Mouse (Mus musculus) cerebellum, adult 11-12 months (tissue): ENCODE measurements around the gene Srgap3.

Experiments
- DNase-seq: peaks from one replicate; pipeline ENCODE4 v3.0.0; 2022

The Srgap3 gene

DNA sequence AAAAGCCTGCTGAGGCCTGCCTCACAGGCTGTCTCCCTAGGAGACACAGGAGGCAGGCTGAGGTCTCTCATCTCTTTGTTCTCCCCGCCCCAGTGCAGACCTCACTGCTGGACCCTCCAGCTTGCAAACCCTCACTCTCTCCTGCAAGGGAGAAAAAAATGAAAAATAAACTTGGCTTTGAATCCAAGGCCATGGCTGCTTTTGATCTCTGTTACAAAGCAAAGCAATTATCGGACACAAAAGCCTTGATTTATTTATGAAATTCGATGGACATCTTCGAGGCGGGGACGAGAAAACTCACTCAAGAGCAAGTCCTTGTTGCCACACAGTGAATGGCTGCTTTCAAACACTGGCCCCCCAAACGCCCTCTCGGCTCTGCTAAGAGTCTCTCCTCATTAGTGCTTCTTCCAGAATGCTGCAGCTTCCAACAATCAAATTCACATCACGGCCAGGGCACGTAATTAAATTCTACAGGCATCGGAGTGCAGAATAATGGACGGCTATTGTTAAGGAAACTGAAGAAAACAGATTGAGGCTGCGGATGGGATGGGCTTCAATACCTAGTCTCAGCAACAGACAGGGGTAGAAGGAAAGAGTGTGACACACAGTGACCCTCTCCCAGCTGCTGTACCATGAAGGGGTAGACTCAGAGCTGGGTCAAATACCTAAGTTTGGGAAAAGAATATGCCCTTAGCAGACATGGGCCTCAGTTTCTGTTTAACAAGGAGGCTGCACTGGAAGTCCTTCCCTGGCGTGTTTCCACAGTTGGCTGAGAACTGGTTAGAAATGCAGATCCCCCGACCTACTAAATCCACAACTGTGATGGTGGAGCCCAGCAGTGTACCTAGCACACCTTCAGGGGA lies 137.2 kb downstream of the Srgap3 start:
- DNase-seq, result no peak

DNA sequence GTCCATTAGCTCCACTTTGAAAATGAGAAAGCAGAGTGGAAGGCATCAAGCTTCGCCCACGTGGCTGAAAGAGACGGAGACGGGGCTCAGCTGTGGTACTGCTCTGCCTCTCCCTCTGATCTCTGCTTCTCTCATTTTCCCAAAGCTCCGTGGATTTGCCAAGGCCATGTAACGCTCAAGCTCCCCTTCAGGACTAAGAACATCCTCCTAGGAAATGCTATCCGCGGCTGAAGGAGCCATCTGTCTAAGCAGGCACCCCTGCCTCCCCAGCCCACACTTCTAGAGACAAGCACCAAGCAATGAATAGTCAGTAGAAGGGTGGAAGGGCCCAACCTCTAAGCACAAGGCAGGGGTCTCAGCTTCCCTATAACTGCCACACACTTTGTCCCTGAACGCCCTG lies 138.3 kb downstream of the Srgap3 start:
- no peak for DNase-seq

DNA sequence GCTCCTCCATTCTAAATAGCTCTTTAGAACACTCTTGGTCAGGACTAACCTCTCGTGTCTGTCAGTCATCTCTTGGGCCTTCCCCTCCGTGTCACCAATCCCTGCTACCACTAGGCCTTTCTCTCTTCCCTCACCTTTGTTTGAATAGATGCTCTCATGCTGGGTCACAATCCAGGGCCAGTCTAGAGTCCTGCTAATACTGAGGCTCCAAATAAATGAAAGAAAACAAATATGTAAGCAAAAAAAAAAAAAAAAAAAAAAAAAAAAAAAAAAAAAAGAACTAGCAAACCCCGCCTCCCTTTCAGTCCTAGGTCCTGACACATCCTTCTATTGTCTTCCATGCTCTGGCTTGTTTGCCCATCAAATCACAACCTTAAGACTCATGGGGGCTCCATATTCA lies 145.1 kb downstream of the Srgap3 start:
- no peak for DNase-seq

DNA sequence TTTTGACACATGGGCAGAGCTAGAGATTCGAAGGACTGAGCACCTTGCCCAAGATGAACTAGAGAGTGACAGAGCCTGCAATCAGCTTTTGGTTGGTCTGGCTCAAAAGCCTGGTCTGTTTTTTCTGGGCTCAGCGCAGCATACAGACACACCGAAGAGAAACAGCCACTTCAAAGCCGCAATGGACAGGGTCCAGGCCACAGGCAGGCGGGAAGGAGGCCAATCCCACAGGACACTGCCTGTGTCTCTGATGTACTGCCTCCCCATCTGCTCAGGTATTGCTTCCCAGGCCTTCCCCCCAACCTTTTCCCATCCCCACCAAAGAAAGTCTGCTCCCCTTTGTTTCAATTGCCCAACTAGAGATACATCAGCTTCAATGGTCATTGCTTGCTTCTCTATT lies 148.7 kb downstream of the Srgap3 start:
- DNase-seq, result peak; percentile 97

DNA sequence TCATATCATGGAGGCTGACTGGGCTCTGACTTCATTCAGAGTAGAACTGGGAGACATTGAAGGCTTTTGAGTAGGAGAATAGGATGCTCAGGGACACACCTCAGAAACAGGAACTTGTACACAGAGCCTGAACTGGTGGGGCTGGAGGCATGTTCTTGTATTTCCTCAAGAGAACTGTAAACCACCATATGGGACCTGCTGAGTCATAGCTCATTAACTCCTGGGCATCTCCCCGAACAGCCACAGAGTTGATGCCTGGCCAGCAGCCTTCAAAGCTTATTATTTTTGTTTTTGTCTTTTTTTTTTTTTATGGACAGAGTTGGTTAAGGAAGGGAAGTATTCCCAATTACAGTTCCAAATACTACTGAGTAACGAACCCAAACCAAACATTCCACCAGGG lies 150.5 kb downstream of the Srgap3 start:
- DNase-seq, result peak; percentile 76

DNA sequence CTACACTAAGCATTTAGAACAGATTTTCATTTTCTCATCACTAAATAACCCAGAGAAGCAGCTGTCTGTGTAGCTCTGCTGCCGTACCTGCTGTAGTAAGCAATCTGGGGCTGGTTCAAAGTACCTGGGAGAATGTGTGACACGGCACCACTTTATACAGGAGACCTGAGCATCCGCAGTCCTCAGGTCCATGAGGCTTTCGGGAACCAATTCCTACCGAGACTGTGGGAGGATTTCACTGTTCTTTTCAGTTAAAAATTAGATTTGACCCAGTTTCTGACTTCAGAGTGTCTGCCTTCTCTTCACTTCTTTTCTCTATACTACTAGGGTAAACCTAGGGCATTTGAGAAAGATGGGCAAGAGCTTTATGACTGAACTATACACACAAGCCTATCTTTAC lies 153.2 kb downstream of the Srgap3 start:
- DNase-seq, result no peak

DNA sequence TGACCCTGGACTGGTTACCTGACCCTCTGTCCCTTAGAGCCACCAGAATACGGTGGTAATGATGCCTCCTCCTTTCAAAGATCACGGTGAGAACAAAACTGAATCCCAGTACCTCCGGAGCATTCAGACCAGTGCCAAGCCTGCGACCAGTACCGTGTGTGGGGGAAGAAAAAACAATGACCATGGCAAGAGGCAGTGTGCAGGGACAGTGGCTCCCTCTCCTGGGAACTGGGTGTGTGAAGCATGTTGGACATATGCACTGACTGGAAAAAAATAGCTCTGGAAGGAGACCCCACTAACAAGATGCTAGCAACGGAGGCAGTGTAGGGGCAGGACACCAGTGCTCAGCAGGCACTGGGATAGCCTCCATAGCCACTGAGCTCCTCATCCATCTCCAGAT lies 157.2 kb downstream of the Srgap3 start:
- no peak for DNase-seq

DNA sequence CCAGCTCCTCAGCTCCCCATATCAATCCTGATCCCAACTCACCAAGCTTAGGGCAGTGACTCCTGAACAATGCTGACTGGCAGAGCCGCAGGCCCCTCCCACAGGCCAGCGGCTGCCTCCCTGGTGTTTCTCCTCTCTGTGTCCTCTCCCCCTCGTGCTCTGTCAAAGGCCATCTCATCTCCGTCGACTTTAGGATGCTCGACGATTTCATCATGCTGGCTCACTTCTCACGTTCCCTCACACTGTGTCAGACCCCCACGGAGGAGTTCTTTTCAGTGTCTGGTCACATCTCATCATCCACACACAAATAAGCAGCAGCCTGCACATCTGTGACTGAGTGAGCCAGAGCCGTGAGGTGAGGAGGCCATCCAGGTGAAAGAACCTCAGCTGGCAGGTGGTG lies 158.4 kb downstream of the Srgap3 start:
- DNase-seq, result no peak

DNA sequence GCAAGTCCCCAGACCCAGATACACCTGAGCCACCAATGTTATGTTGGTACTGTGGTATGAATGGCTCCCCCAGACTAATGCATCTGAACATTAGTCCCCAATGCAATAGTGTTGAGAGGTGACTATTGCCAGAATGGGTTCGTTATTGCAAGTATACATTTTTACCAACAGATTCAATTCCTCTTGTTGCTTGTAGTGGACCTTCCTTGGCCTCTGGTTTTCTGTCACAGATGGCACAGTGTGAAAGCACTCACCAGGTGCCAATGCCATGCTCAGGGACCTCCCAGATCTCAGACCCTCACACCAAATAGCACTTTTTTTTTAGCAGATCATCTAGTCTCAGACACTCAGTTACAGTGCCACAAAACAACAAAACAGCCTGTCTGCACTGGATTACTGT lies 158.9 kb downstream of the Srgap3 start:
- no peak for DNase-seq

DNA sequence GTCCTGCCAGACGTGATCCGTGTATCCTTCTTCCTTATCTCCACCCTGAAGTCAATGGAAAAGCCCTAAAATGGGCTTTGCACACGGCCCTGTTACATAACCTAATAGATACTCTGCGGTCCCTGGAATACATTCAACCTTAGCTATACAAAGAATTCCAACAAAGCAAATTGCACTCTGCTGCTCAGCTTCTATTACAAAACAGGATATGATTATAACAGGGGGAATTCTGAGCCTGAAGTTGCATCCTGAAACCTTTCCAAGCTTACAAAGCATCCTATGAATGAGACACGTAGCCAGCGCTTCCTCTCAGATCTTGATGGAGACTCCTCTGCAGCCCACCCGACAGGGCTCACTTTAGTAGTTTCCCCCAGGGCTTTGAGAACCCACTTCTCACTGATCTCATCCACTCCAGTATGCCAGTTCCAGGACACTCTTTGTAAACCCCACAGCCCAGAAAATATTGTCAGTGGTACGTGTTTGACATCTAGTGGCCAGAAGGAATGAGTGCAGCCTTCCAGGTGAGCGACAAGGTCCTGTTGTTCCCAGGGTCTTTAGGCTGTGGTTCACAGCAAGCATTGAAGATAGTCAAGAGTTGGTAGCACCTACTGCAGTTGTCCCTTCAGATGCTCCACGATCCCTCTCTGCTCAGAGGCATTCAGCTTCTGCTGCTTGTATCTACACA lies 165.5 kb downstream of the Srgap3 start:
- no peak for DNase-seq

DNA sequence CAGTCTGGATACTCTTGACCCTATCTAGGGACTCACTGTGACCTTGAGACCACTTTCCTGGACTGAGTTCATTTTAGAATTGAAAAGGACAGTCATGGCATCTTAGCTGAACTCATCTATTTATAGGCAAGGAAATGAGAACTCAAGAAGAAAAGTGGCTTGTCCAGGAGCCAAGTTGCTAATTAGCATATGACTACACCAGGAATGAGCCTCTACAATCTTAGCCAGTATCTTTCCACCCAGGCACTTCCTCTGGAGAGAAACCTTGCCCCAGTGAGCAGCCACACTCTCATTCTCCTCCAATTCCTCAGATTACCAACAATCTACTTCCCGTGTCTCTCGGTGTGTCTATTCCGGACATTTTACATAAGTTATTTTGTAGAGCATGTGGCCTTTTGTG lies 168.9 kb downstream of the Srgap3 start:
- DNase-seq, result no peak

DNA sequence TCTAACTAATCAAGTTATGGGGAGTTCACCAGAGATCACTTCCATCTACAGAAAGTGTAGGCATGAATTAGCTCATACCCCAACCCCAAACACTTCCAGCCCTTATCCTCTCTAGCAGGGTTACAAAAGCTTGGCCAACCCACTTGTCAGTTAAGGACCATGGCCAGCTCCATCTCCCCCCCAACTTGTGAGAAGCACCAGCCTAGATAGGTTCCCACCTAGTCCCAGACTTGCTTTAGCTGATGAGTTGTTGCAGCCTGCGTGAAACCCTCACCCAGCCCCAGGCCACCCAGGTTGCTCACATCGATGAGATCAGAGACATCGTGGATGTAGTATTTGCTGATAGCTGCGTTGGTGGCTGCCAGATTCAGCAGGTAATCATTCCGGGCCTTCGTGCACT lies 170.3 kb downstream of the Srgap3 start:
- no peak for DNase-seq

DNA sequence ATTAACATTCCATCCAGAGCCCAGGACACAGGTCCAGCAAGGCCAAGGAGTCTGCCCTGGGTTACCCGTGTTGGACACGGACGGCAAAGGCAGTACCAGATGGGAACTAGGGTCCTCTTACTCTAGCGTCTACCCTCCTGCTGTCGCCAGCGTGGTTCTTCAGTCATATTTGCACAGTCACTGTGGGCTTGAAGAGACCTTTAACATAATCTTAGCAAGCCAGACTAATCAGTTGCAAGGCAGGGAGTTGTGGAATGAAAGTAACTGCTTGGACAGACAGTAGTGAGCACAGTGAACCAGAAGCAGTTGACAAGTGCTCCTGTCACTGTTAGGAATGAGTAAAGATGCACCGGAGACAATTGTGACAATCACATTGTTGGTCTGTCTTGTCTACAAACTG lies 173.3 kb downstream of the Srgap3 start:
- DNase-seq, result no peak

DNA sequence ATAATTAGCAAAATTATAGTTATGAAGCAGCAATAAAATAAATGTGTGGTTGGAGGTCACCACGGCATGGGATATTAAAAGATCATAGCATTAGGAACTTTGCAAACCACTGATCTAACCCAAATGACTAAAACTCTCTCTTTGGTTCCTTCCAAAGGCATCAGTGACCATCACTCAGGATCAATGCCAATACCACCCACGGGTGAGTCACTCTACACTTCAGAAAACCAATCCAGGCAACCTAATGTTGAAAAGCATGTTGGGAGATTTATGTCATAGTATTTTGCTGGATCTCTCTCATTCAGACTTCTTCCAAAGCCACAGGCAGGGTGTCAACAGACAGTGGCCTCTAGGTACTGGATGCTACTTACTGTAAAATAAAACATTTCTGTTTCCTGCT lies 176.1 kb downstream of the Srgap3 start:
- no peak for DNase-seq

DNA sequence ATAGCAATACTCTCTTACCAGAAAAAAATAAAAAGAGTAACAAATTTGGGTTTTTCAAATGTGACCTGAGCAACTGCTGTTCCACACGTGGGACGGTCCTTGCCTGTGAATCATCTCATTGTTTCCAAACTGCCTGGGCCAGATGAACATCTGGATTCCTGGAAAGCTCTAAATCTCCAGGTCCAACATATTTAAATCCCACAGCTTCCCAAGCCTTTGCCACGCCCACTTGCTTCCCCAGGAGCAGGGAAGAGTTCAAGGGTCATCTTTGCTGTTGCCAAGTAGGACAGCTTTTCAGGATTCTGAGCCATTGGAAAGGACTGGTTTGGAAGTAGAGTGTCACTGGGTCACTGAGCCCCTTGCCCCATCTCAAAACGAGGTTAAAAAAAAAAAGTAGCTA lies 188.5 kb downstream of the Srgap3 start:
- DNase-seq, result no peak

DNA sequence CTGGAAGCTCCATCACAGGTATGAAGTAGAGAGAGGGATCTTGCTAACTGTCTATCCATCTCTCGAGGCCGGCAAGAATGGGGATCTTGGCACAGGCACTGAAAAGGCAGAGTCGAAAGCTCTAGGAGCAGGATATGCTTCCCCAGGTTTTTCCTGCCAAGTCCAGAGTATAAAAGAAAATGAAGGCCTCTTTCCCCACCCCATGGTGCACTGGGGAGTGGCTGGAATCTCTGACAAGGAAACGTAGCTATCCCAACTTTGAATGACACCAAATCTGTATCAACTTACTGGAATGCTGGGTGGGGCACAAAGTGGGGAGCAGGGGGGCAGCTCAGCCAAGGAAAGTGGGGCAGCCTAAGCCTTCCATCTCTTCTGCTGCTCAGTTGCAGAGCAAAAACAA lies 190.2 kb downstream of the Srgap3 start:
- no peak for DNase-seq

DNA sequence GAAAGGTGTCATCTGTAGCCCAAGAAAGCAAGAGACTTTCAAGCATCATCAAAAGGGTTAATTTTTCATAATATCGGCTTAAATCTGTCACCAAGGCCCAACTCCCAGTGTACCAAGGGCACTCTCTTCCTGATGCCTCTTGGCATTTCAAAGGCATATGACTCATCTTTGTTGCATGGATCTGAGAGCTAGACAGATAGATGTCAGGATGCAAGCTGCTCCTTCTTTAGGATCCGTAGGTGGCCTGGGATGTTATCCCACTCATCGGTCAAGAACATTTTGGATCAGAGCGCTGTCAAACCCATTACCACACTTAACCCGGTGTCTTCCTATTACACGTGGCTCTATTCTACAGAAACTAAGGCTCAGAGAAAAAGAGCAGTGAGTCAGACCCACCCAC lies 192.1 kb downstream of the Srgap3 start:
- no peak for DNase-seq

DNA sequence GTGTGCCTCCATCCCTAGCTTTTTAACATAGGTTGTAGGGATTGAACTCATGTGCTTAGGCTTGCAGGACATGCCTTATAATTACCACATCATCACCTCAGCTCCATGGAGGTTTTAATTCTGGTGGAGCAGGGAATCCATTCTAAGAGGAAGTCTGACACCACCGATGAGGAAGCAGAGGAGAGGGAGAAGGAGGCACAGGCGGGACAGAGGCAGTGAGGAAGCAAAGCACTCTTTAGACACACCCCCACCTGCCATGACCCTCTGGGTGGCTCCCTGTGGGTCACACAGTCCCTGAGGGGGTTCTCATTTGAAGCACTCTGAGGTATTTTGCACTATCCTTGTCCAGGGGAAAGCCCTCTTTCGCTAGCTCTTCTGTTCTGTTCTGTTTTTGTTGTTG lies 194.5 kb downstream of the Srgap3 start:
- no peak for DNase-seq

DNA sequence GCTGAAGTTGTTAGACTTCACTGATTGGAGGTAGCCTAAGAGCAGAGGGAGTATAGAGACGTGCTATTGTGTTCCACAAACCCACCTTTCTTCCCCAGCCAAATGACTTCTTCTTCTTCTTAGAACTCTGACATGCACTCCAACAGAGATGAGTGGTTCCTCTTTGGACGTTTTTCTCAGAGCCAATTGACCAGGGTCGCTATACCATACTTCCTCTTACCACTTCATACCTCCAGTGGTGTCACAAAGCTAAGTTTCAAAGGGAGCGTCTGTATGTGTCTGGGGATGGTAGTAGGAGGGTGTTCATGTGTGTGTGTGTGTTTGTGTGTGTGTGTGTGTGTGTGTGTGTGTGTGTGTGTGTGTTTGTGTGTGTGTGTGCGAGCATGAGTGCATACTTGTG lies 195.1 kb downstream of the Srgap3 start:
- no peak for DNase-seq

DNA sequence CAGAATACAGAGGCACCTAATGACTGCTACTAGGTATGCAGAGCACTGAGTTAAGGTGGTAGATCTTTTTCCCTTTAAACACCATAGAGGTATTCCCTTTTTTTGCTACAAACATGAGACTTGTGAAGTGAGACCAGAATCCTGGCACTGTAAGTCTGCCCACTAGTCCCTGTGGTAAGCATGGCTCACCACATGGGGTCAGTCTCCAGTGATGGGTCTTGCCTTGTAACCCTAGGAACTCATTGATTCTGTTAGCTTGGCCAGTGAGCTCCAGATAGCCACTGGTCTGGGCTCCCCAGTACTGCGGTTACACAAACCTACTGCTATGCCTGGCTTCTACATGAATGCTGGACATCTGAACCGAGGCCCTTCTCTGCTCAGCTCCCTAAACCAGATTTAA lies 204.8 kb downstream of the Srgap3 start:
- no peak for DNase-seq

DNA sequence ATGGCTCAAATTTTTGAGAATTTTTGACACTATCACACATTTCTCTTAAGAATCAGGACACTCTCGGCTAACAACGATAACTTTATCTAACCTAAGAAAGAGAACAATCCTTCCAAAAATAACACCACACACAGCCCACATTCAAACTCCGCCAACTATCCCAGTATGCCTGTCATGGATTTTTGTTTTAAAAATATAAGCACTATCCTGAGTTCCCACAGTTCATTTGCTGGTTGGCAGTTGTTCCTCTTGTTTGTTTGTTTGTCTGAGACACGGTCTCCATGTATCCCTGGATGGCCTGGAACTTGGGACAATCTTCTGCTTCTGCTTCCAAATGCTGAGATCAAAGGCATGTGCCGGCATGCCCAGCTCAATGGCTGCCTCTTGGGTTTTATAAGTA lies 205.3 kb downstream of the Srgap3 start:
- no peak for DNase-seq

DNA sequence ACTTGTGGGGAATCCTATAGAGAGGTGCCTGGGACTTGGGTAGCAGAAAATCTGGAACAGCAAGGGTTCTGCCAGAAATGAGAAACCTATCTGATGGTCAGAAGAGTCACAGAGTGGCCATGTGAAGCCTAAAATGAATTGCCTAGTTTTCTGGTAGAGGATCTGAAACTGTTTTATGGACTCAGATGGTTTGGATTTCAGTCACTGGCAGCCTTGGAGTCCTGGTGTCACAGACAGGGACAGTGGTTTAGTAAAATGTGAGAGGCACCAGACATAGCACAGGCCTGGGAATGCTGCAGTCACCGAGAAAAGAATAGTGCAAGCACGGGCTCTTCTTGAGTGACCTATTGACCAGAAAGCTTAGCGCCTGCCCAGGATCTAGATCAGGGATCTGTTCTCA lies 207.4 kb downstream of the Srgap3 start:
- no peak for DNase-seq

DNA sequence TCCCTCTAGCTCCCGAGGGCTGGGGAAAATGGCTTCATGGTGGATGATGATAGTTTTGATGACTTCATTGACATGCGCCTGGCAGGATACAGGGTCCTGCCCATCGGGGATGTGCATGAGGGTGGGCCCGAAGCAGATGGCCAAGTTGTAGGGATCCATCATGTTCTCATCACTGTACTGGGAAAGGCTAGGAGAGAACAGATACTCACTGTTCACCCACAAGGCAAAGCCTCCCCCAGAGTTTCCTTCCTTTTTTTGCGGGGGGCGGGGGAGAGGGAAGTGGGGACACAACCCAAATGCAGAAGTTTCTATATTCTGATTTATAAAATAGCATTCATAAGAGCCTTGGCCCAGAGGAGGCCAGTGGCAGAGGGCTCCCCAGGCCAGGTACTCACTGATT lies 208.1 kb downstream of the Srgap3 start:
- DNase-seq, result no peak

DNA sequence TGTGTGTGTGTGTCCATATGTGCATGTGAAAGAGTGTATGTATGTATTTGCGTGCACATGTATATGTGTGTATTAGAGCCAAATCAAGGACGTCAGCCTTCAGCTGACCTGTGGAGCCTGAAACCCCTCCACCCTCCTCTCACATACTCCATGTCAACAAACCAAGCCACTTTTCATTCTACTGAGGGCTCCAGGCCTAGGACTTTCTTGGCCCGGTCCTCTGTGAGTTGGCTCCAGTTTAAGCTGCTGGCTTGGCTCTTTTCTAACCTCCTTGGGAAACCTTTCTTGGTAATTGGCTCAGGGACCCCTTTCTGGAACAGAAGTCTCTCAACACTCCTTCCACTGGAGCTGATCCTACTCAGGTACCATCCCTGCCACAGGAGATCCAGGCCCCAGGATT lies 210.6 kb downstream of the Srgap3 start:
- DNase-seq, result no peak

DNA sequence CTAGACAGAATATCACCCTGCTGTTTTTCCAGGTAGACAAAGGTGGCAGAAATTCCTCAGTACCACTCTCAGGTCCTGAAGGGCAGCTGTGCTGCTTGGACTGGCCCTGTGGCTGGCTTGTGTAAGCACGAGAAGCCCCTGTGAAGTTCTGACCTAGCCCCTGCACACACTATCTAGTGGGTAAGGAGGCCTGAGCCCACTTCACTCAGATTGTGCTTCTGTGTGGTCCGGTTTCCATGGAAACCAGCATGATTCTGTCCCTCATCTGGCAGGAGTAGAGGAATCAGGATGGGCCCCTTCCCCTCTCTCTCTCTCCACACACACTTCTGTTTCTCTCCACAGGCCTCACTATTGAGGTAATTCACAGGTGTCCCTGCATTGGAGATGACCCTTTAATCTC lies 212.0 kb downstream of the Srgap3 start:
- DNase-seq, result no peak
